Mouse (Mus musculus) hindbrain, embryonic 12.5 days (tissue): ENCODE data around the gene Klk10. TPM values are rescaled to one million over a fixed set of nuclear protein-coding genes. Genes with fewer than 3 reads are reported as not detected.

Experiments used
- ATAC-seq: fragments of 200-750 bp; cut with Nextera tagmentation; 2 replicates; pipeline ENCODE4 v1.8.0; 2017; ENCODE audit warnings: moderate TSS enrichment; ENCODE audit not compliant: low FRiP score
- H3K27ac ChIP-seq: fragments of 300-500 bp; sonication (generic); 2 replicates; pipeline ENCODE4 v1.5.1; 2016; ENCODE audit warnings: mild to moderate bottlenecking
- H3K27me3 ChIP-seq: fragments of 300-500 bp; sonication (generic); 2 replicates; pipeline ENCODE4 v1.6.1; 2016; ENCODE audit warnings: mild to moderate bottlenecking
- H3K36me3 ChIP-seq: fragments of 300-500 bp; sonication (generic); 2 replicates; pipeline ENCODE4 v1.6.1; 2016; ENCODE audit warnings: mild to moderate bottlenecking
- H3K4me1 ChIP-seq: fragments of 300-500 bp; sonication (generic); 2 replicates; pipeline ENCODE4 v1.6.1; 2016
- H3K4me2 ChIP-seq: fragments of 300-500 bp; sonication (generic); replicated peaks from 2 replicates; pipeline ENCODE4 v1.6.1; 2016; ENCODE audit warnings: mild to moderate bottlenecking
- H3K4me3 ChIP-seq: fragments of 300-500 bp; sonication (generic); 2 replicates; pipeline ENCODE4 v1.5.1; 2016; ENCODE audit warnings: mild to moderate bottlenecking
- H3K9ac ChIP-seq: fragments of 300-500 bp; sonication (generic); 2 replicates; pipeline ENCODE4 v1.6.1; 2016; ENCODE audit warnings: mild to moderate bottlenecking, moderate library complexity
- H3K9me3 ChIP-seq: fragments of 300-500 bp; sonication (generic); replicated peaks from 2 replicates; pipeline ENCODE4 v1.6.1; 2016; ENCODE audit warnings: mild to moderate bottlenecking
- WGBS: fragments of 180-500 bp; shearing (Covaris S2); methylation state at CpG from one replicate; pipeline ENCODE4 v1.1.7; 2016; 5-methylcytosine and 5-hydroxymethylcytosine counted together
- polyA plus RNA-seq: library from polyadenylated mRNA; unstranded; fragments of >200 nt; fragmentation: Nextera tagmentation; extraction: Ambion mirVana; gene quantifications from 2 replicates; pipeline ENCODE4 v1.2.1, GENCODE M21; 2016

The Klk10 gene
- polyA plus RNA-seq, 1 experiment from 2014 or later = 0.92 TPM

- Histone ChIP-seq H3K4me3 (peak overlapping the region; percentile 36), H3K36me3 (no peaks in the 10 kb centered on the region), H3K4me1 (0 out of 2 replicates have a peak, but pooled peaks cover 9% of the 10 kb centered on the region), H3K27ac (no peak overlapping the region), H3K9me3 (no peaks in the 10 kb centered on the region), H3K4me2 (peak overlapping the region; percentile 59), H3K27me3 (peaks cover 40% of the 10 kb centered on the region), H3K9ac (no peak overlapping the region)
- ATAC-seq = no peak
- 44% methylated on average over 13 of the region's 13 CpGs for WGBS
These were observed 17.1 kb downstream of the Klk10 start for GRCm38 (mm10) chr7:43797844-43798462.

DNA sequence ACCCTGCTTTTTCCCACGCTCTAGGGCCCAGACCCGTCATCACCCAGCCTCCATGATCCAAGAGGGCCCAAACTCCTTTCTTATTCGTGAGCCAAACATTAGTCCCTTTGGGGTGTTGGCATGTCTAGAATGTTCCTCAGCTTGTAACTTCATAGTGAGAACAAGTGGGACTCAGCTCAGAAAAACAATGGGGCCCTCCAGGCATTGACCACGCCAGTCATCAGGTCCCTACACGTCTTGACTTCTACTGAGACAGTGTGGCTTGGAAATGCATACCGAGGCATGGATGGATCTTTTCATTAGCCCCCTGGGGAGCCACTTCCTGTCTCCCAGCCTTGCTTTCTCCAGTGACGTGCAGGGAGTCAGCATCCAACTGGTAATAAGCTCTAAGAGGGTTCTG, 19.0 kb downstream of the Klk10 start:
- Histone ChIP-seq H3K9ac (no peak overlapping the region), H3K36me3 (no peaks in the 10 kb centered on the region), H3K9me3 (no peaks in the 10 kb centered on the region), H3K4me2 (no peak overlapping the region), H3K4me1 (0 out of 2 replicates have a peak, but pooled peaks cover 9% of the 10 kb centered on the region), H3K4me3 (no peak overlapping the region), H3K27ac (no peak overlapping the region), H3K27me3 (peaks cover 40% of the 10 kb centered on the region)
- ATAC-seq = no peak
- WGBS = 76% methylated on average over 7 of the region's 7 CpGs

DNA sequence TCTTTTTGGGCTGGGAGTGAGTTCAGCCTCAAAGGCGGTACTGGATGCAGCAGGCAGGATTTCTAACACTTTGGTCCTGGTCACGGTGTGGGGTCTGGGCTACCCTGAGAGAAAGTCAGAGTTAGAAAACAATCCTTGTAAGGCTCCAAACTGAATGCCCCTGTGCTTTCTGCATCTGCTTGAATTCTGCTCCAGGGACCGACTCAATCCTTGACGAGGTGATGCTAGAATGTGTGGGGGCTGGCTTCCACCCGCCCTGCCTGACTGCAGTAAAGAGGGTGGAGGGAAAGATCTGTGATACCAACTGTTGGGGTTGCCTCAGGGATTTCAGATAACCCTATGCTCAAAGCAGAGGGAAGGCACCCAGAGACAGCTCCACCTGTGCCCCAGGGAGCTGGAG, 30.2 kb downstream of the Klk10 start, which contains the start of gene Klk7:
Gene Klk7 (plus strand): TSS at position 301 of the 400 bp plus-strand sequence.
- H3K4me3 ChIP-seq = no peak within 1 kb of the TSS
- H3K9ac ChIP-seq = no peak within 1 kb of the TSS
- no peaks in the 10 kb centered on the region for H3K9me3 ChIP-seq
- H3K27ac ChIP-seq = no peak within 1 kb of the TSS
- 60% methylated on average over 5 of the region's 5 CpGs for WGBS
- H3K4me1 ChIP-seq = no peaks in the 10 kb centered on the region
- no peak within 1 kb of the TSS for H3K4me2 ChIP-seq
- no peaks in the 10 kb centered on the region for H3K36me3 ChIP-seq
- ATAC-seq = no peak
- H3K27me3 ChIP-seq = no peaks in the 10 kb centered on the region

GRCm38 (mm10) chr7:43815211-43815610, 34.4 kb downstream of the Klk10 start:
- Histone ChIP-seq H3K27me3 (no peaks in the 10 kb centered on the region), H3K9ac (no peak overlapping the region), H3K27ac (no peak overlapping the region), H3K36me3 (no peaks in the 10 kb centered on the region), H3K4me2 (no peak overlapping the region), H3K4me3 (no peak overlapping the region), H3K9me3 (no peaks in the 10 kb centered on the region), H3K4me1 (no peaks in the 10 kb centered on the region)
- WGBS = 83% methylated on average over 7 of the region's 7 CpGs
- ATAC-seq = no peak

DNA sequence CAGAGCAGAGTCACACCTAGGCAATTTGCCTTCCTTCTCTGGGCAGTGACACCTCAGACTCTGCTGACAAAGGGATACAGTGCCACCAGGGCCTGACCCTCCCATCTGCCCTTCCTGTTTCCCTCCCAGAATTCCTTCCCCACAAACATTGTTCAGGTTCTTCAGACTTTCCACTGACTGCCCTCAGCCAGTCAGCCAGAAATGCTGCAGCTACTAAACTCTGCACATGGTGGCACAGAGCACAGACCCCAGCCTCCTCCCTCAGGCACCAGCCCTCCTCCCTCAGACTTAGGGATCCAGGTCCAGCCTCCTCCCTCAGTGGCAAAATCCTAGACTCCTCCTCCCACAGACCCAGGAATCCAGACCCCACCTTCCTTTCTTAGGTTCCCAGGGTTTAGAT, 35.9 kb downstream of the Klk10 start:
- H3K4me3 ChIP-seq = no peak overlapping the region
- no peaks in the 10 kb centered on the region for H3K36me3 ChIP-seq
- no peaks in the 10 kb centered on the region for H3K27me3 ChIP-seq
- H3K9ac ChIP-seq = no peak overlapping the region
- H3K4me1 ChIP-seq = no peaks in the 10 kb centered on the region
- no peaks in the 10 kb centered on the region for H3K9me3 ChIP-seq
- no peak overlapping the region for H3K27ac ChIP-seq
- ATAC-seq = no peak
- no peak overlapping the region for H3K4me2 ChIP-seq

GRCm38 (mm10) chr7:43821581-43821980, 40.7 kb downstream of the Klk10 start:
- no peaks in the 10 kb centered on the region for H3K9me3 ChIP-seq
- no peaks in the 10 kb centered on the region for H3K27me3 ChIP-seq
- no peaks in the 10 kb centered on the region for H3K4me1 ChIP-seq
- WGBS = 92% methylated on average over 7 of the region's 7 CpGs
- no peak overlapping the region for H3K27ac ChIP-seq
- ATAC-seq = no peak
- no peaks in the 10 kb centered on the region for H3K36me3 ChIP-seq
- H3K9ac ChIP-seq = no peak overlapping the region
- H3K4me2 ChIP-seq = no peak overlapping the region
- no peak overlapping the region for H3K4me3 ChIP-seq

DNA sequence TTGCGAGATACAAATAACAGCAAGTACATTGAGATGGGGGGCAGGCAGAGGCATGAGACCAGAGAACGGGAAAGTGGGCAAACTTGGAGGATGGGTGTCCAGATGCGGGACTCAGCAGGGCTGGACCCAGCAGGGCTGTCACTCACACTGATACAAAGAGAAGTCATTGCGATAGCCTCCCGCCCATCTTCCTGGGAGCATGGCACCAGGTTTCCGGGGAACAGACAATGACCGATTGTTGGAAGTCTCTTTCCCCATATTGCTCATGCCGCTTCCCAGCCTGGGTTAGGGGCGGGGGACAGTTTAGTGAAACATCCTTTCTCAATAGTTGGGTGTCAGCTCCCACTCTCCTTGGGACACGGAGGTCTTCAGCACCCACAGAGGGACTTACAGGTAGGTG, 43.4 kb downstream of the Klk10 start, which contains the start of gene Klk6:
Gene Klk6 (plus strand): TSS at position 301 of the 400 bp plus-strand sequence.
- Histone ChIP-seq H3K9me3 (no peaks in the 10 kb centered on the region), H3K36me3 (no peaks in the 10 kb centered on the region), H3K4me1 (no peaks in the 10 kb centered on the region), H3K9ac (no peak within 1 kb of the TSS), H3K27me3 (no peaks in the 10 kb centered on the region), H3K4me2 (no peak within 1 kb of the TSS), H3K4me3 (no peak within 1 kb of the TSS), H3K27ac (no peak within 1 kb of the TSS)
- WGBS = 70% methylated on average over 10 of the region's 10 CpGs
- ATAC-seq = no peak

- Histone ChIP-seq H3K9ac (no peak overlapping the region), H3K4me2 (no peak overlapping the region), H3K4me3 (no peak overlapping the region), H3K4me1 (no peaks in the 10 kb centered on the region), H3K27me3 (no peaks in the 10 kb centered on the region), H3K9me3 (no peaks in the 10 kb centered on the region), H3K36me3 (no peaks in the 10 kb centered on the region), H3K27ac (no peak overlapping the region)
- ATAC-seq = no peak
- 86% methylated on average over 5 of the region's 5 CpGs for WGBS
These were observed 45.2 kb downstream of the Klk10 start for GRCm38 (mm10) chr7:43826056-43826455.

DNA sequence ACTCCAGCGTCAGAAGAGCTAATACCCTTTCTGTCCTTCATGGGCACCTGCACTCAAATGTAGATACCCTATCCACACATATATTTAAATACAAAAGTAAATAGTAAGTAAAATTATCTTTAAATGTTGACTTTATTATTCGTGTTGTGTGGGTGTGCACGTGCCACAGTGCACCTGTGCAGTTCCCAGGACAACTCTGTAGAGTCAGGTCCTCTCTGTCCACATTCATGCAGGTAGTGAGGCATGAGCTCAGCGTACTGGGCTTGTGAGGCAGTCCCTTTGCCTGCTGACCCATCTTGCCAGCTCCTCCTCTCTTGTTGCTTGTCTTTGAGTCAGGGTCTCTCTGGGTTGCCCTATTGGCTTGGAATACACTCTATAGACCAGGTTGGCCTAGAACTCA, 46.9 kb downstream of the Klk10 start:
- H3K9me3 ChIP-seq = no peaks in the 10 kb centered on the region
- no peaks in the 10 kb centered on the region for H3K27me3 ChIP-seq
- no peak overlapping the region for H3K4me2 ChIP-seq
- 79% methylated on average over 4 of the region's 4 CpGs for WGBS
- no peak overlapping the region for H3K9ac ChIP-seq
- H3K27ac ChIP-seq = no peak overlapping the region
- no peak overlapping the region for H3K4me3 ChIP-seq
- no peak for ATAC-seq
- H3K36me3 ChIP-seq = no peaks in the 10 kb centered on the region
- no peaks in the 10 kb centered on the region for H3K4me1 ChIP-seq

- Histone ChIP-seq H3K36me3 (no peaks in the 10 kb centered on the region), H3K4me3 (no peak overlapping the region), H3K4me2 (no peak overlapping the region), H3K4me1 (no peaks in the 10 kb centered on the region), H3K9ac (no peak overlapping the region), H3K27me3 (no peaks in the 10 kb centered on the region), H3K27ac (no peak overlapping the region), H3K9me3 (no peaks in the 10 kb centered on the region)
- ATAC-seq = no peak
- 90% methylated on average over 8 of the region's 8 CpGs for WGBS
These were observed 48.2 kb downstream of the Klk10 start for GRCm38 (mm10) chr7:43829006-43829405.

Other genes starting within 250 kb of the Klk10 start
- gene Cd33, start 236.6 kb upstream of the Klk10 start, polyA plus RNA-seq = 0.70 and 1.4 TPM in 2 replicates
- 8.4 and 9.6 TPM in 2 replicates for gene Zfp658, start 218.8 kb upstream of the Klk10 start, polyA plus RNA-seq
- 17.2 and 17.6 TPM in 2 replicates for gene Zfp719, start 201.4 kb upstream of the Klk10 start, polyA plus RNA-seq
- gene Zfp819, start 173.9 kb upstream of the Klk10 start, polyA plus RNA-seq = 0.34 and 0.37 TPM in 2 replicates
- gene Ceacam18, start 146.3 kb upstream of the Klk10 start, polyA plus RNA-seq = not detected in 2 replicates
- gene Siglece, start 120.9 kb upstream of the Klk10 start, polyA plus RNA-seq = 0.18 and 0.44 TPM in 2 replicates
- gene Ctu1, start 109.0 kb upstream of the Klk10 start, polyA plus RNA-seq = 16.4 and 17.0 TPM in 2 replicates
- gene Klk14, start 90.6 kb upstream of the Klk10 start, polyA plus RNA-seq = not detected in 2 replicates
- gene Klk13, start 68.5 kb upstream of the Klk10 start, polyA plus RNA-seq = 0.17 TPM in 1 of 2 replicates, not detected in the other
- not detected in 2 replicates for gene Klk12, start 12.1 kb upstream of the Klk10 start, polyA plus RNA-seq
- 0.22 and 0.30 TPM in 2 replicates for gene Klk11, start 6.4 kb upstream of the Klk10 start, polyA plus RNA-seq
- gene Klk9, start 10.9 kb downstream of the Klk10 start, polyA plus RNA-seq = not detected in 2 replicates
- gene Klk8, start 16.5 kb downstream of the Klk10 start, polyA plus RNA-seq = 8.9 and 10.1 TPM in 2 replicates
- not detected in 2 replicates for gene Klk7, start 30.3 kb downstream of the Klk10 start, polyA plus RNA-seq
- not detected in 2 replicates for gene Klk6, start 43.5 kb downstream of the Klk10 start, polyA plus RNA-seq
- 0.17 and 0.68 TPM in 2 replicates for gene Klk5, start 60.9 kb downstream of the Klk10 start, polyA plus RNA-seq
- 0.50 and 0.57 TPM in 2 replicates for gene Klk4, start 100.1 kb downstream of the Klk10 start, polyA plus RNA-seq
- not detected in 2 replicates for gene Klk15, start 152.7 kb downstream of the Klk10 start, polyA plus RNA-seq
- not detected in 2 replicates for gene Klk1b8, start 169.6 kb downstream of the Klk10 start, polyA plus RNA-seq
- not detected in 2 replicates for gene Klk1b1, start 185.7 kb downstream of the Klk10 start, polyA plus RNA-seq
- gene Klk1b9, start 195.0 kb downstream of the Klk10 start, polyA plus RNA-seq = not detected in 2 replicates
- not detected in 2 replicates for gene Klk1b11, start 214.8 kb downstream of the Klk10 start, polyA plus RNA-seq
- not detected in 2 replicates for gene Klk1b26, start 231.1 kb downstream of the Klk10 start, polyA plus RNA-seq